Mouse (Mus musculus) olfactory bulb, adult 2 months (tissue): ENCODE data around the gene Unc13c. TPM values are rescaled to one million over a fixed set of nuclear protein-coding genes. Genes with fewer than 3 reads are reported as not detected.

Experiments used
- H3K27ac ChIP-seq: fragments of 200-500 bp; 2 replicates; pipeline ENCODE4 v1.5.1; 2012; ENCODE audit warnings: low read depth, low read length; ENCODE audit not compliant: insufficient read depth
- H3K4me1 ChIP-seq: fragments of 200-500 bp; 2 replicates; pipeline ENCODE4 v1.6.1; 2012; ENCODE audit warnings: low read length; ENCODE audit not compliant: control insufficient read depth, insufficient read depth
- H3K4me3 ChIP-seq: fragments of 200-500 bp; 2 replicates; pipeline ENCODE4 v1.5.1; 2012; ENCODE audit warnings: mild to moderate bottlenecking, low read depth, low read length, moderate library complexity; ENCODE audit not compliant: insufficient read depth
- CTCF ChIP-seq: fragments of 200-500 bp; IDR thresholded peaks from 2 replicates; pipeline ENCODE4 v1.5.1; 2012; ENCODE audit warnings: low read depth, mild to moderate bottlenecking, low read length, moderate library complexity; ENCODE audit not compliant: insufficient read depth
- POLR2A ChIP-seq: fragments of 200-500 bp; IDR thresholded peaks from 2 replicates; pipeline ENCODE4 v1.6.1; 2012; ENCODE audit warnings: mild to moderate bottlenecking, low read depth, low read length, moderate library complexity; ENCODE audit not compliant: insufficient read depth
- WGBS: fragments of 180-500 bp; shearing (Covaris S2); methylation state at CpG from one replicate; pipeline ENCODE4 v1.1.7; 2018; 5-methylcytosine and 5-hydroxymethylcytosine counted together
- polyA plus RNA-seq: library from polyadenylated mRNA; stranded (reverse); fragments of >200 nt; gene quantifications from 2 replicates; pipeline ENCODE4 v1.2.4, GENCODE M21; 2012; ENCODE audit warnings: low replicate concordance; ENCODE audit not compliant: missing spikeins, insufficient read depth, insufficient read length

The Unc13c gene
- polyA plus RNA-seq, 1 experiment, result not detected

- Histone ChIP-seq H3K4me3 (no peak overlapping the region), H3K4me1 (no peaks in the 10 kb centered on the region), H3K27ac (no peak overlapping the region)
- WGBS, result 84% methylated on average over 6 of the region's 6 CpGs
- TF ChIP-seq POLR2A (no peak), CTCF (no peak)
Measured at GRCm38 (mm10) chr9:73962471-73962870, 6.3 kb downstream of the Unc13c start.

GRCm38 (mm10) chr9:73952331-73952730 is 16.4 kb downstream of the Unc13c start:
- no peak for TF ChIP-seq POLR2A
- TF ChIP-seq CTCF, result no peak
- H3K4me3 ChIP-seq, result no peak overlapping the region
- H3K27ac ChIP-seq, result no peak overlapping the region
- H3K4me1 ChIP-seq, result no peaks in the 10 kb centered on the region

GRCm38 (mm10) chr9:73951586-73951985 is 17.2 kb downstream of the Unc13c start:
- Histone ChIP-seq H3K4me3 (no peak overlapping the region), H3K4me1 (no peaks in the 10 kb centered on the region), H3K27ac (no peak overlapping the region)
- WGBS, result 46% methylated on average over 4 of the region's 4 CpGs
- TF ChIP-seq POLR2A, result no peak
- no peak for TF ChIP-seq CTCF

GRCm38 (mm10) chr9:73934844-73935243 is 33.9 kb downstream of the Unc13c start:
- WGBS, result 19% methylated on average over 4 of the region's 4 CpGs
- no peaks in the 10 kb centered on the region for H3K4me1 ChIP-seq
- TF ChIP-seq CTCF, result no peak
- TF ChIP-seq POLR2A, result no peak
- no peak overlapping the region for H3K27ac ChIP-seq
- no peak overlapping the region for H3K4me3 ChIP-seq

GRCm38 (mm10) chr9:73931988-73932387 is 36.8 kb downstream of the Unc13c start:
- 93% methylated on average over 9 of the region's 9 CpGs for WGBS
- Histone ChIP-seq H3K27ac (no peak overlapping the region), H3K4me3 (no peak overlapping the region), H3K4me1 (no peaks in the 10 kb centered on the region)
- TF ChIP-seq POLR2A, result no peak
- TF ChIP-seq CTCF, result no peak

GRCm38 (mm10) chr9:73927276-73927675 is 41.5 kb downstream of the Unc13c start:
- Histone ChIP-seq H3K4me3 (no peak overlapping the region), H3K4me1 (no peaks in the 10 kb centered on the region), H3K27ac (no peak overlapping the region)
- TF ChIP-seq POLR2A (no peak), CTCF (no peak)
- 62% methylated on average over 2 of the region's 2 CpGs for WGBS

GRCm38 (mm10) chr9:73922449-73923115 is 46.2 kb downstream of the Unc13c start:
- no peak overlapping the region for H3K4me3 ChIP-seq
- H3K27ac ChIP-seq, result no peak overlapping the region
- WGBS, result 86% methylated on average over 11 of the region's 11 CpGs
- TF ChIP-seq CTCF (no peak), POLR2A (no peak)
- peaks cover 3% of the 10 kb centered on the region; the same call in 1 of the 2 replicates for H3K4me1 ChIP-seq

- H3K27ac ChIP-seq, result no peak overlapping the region
- no peak overlapping the region for H3K4me3 ChIP-seq
- TF ChIP-seq POLR2A (no peak), CTCF (no peak)
- WGBS, result 73% methylated on average over 4 of the region's 4 CpGs
- H3K4me1 ChIP-seq, result no peaks in the 10 kb centered on the region
Measured at GRCm38 (mm10) chr9:73905959-73906358, 62.8 kb downstream of the Unc13c start.

- TF ChIP-seq POLR2A (no peak), CTCF (no peak)
- Histone ChIP-seq H3K4me3 (no peak overlapping the region), H3K27ac (no peak overlapping the region), H3K4me1 (no peaks in the 10 kb centered on the region)
- WGBS, result 80% methylated on average over 3 of the region's 3 CpGs
Measured at GRCm38 (mm10) chr9:73898516-73898915, 70.2 kb downstream of the Unc13c start.
